Mouse (Mus musculus): Measurements from ENCODE around the gene Arid3c. TPM values are rescaled to one million over a fixed set of nuclear protein-coding genes. Genes with fewer than 3 reads are reported as not detected.
"Not testable (repeated sequence)": the region's sequence is repeated elsewhere in the genome, so short reads cannot be mapped to it uniquely, and the experiment has no call there.

The Arid3c gene
- polyA plus RNA-seq, 1 experiment from 2014 or later, result not detected

- not testable (repeated sequence) for H3K36me3 ChIP-seq (replicated peaks); ATAC-seq (ENCODE audit: insufficient read depth); H3K9ac ChIP-seq; H3K4me1 ChIP-seq (replicated peaks); H3K4me2 ChIP-seq; H3K9me3 ChIP-seq (replicated peaks); H3K27ac ChIP-seq (replicated peaks); H3K4me3 ChIP-seq (replicated peaks)
- peaks cover 23% of the 10 kb centered on the region for H3K27me3 ChIP-seq
- WGBS (ENCODE audit: insufficient replicate concordance), result 51% methylated on average over 1 of the region's 1 CpGs
These were observed 42.4 kb downstream of the Arid3c start for GRCm38 (mm10) chr4:41688562-41688961.

DNA sequence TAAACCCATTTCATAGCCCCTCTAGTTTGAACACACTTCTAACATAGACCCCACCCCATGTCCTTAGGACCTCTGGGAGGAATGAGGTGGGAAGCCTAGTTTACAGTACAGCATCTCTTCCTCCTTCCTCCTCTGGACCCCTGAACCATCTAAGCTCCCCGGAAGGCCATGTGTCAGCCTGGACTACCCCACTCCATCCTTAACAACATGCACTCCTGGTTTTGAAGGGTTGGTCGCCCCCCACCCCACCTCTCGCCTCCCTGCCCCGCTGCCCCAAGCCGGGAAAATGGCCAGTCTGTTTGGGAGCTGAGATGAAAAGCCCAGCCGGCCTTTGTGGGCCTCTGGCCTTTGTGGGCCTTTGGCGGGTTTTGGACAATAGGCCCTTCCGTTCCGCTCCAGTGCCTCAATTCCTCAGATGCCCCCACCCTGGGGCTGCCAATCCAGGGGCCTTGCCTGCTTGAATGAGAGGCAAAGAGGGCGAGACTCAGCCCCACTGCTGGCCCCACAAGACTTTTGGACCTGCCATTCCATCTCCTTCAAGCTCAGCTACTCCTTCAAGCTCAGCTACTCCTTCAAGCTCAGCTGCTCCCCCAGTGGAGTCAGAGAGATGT is 45.0 kb downstream of the Arid3c start:
- H3K27me3 ChIP-seq, result peaks cover 34% of the 10 kb centered on the region
- ATAC-seq (ENCODE audit: insufficient read depth); H3K36me3 ChIP-seq (replicated peaks); H3K27ac ChIP-seq (replicated peaks); H3K4me2 ChIP-seq; H3K4me3 ChIP-seq (replicated peaks); H3K4me1 ChIP-seq (replicated peaks); H3K9me3 ChIP-seq (replicated peaks); H3K9ac ChIP-seq: not testable (repeated sequence)
- 38% methylated on average over 10 of the region's 10 CpGs for WGBS (ENCODE audit: insufficient replicate concordance)

DNA sequence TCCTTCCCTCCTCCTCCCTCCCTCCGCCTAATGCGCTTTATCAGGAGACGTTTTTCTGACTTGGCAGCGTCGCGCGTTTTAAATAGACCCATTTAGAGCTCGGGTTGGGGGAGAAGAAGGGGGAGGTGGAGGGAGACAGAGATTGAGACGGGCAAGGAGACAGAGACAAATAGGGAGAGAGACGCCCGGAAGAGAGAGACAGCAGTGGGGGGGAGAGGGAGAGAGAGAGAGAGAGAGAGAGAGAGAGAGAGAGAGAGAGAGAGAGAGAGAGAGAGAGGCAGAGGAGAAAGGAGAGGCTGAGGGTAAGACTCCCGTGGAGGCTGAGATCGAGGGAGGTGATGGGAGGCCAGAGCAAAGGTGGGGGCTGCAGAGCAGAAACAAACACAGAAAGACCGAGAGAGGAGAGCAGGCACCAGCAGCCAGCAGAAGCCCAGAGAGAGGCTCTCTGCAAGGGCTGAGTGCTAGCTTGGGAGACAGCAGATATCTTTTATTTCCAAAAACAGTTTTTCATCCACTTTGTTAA is 46.0 kb downstream of the Arid3c start:
- H3K4me2 ChIP-seq; ATAC-seq (ENCODE audit: insufficient read depth); H3K9ac ChIP-seq; H3K36me3 ChIP-seq (replicated peaks); H3K4me3 ChIP-seq (replicated peaks); H3K27ac ChIP-seq (replicated peaks); H3K9me3 ChIP-seq (replicated peaks); H3K4me1 ChIP-seq (replicated peaks): not testable (repeated sequence)
- H3K27me3 ChIP-seq, result peaks cover 42% of the 10 kb centered on the region
- 3% methylated on average over 14 of the region's 14 CpGs for WGBS (ENCODE audit: insufficient replicate concordance)

- not testable (repeated sequence) for H3K36me3 ChIP-seq (replicated peaks); H3K4me2 ChIP-seq; H3K27ac ChIP-seq (replicated peaks); H3K4me3 ChIP-seq (replicated peaks); H3K9me3 ChIP-seq (replicated peaks); H3K4me1 ChIP-seq (replicated peaks); H3K9ac ChIP-seq; ATAC-seq (ENCODE audit: insufficient read depth)
- H3K27me3 ChIP-seq, result peaks cover 49% of the 10 kb centered on the region
- WGBS (ENCODE audit: insufficient replicate concordance), result 6% methylated on average over 22 of the region's 27 CpGs
These were observed 46.6 kb downstream of the Arid3c start for GRCm38 (mm10) chr4:41684131-41684930.

- not testable (repeated sequence) for H3K4me3 ChIP-seq (replicated peaks); H3K27ac ChIP-seq (replicated peaks); H3K4me2 ChIP-seq; H3K9me3 ChIP-seq (replicated peaks); H3K36me3 ChIP-seq (replicated peaks); ATAC-seq (ENCODE audit: insufficient read depth); H3K4me1 ChIP-seq (replicated peaks); H3K9ac ChIP-seq
- WGBS (ENCODE audit: insufficient replicate concordance), result 3% methylated on average over 10 of the region's 27 CpGs
- H3K27me3 ChIP-seq, result peaks cover 59% of the 10 kb centered on the region
These were observed 47.6 kb downstream of the Arid3c start for GRCm38 (mm10) chr4:41683303-41683702.

- ATAC-seq (ENCODE audit: insufficient read depth), result no peak
- WGBS (ENCODE audit: insufficient replicate concordance), result 9% methylated on average over 6 of the region's 6 CpGs
- Histone ChIP-seq H3K27me3 (peaks cover 64% of the 10 kb centered on the region), H3K9me3 (replicated peaks) (no peaks in the 10 kb centered on the region), H3K27ac (replicated peaks) (no peak overlapping the region), H3K4me3 (replicated peaks) (no peak overlapping the region), H3K36me3 (replicated peaks) (no peaks in the 10 kb centered on the region), H3K9ac (no peak overlapping the region), H3K4me1 (replicated peaks) (no peaks in the 10 kb centered on the region), H3K4me2 (no peak overlapping the region)
These were observed 48.2 kb downstream of the Arid3c start for GRCm38 (mm10) chr4:41682789-41683188.

DNA sequence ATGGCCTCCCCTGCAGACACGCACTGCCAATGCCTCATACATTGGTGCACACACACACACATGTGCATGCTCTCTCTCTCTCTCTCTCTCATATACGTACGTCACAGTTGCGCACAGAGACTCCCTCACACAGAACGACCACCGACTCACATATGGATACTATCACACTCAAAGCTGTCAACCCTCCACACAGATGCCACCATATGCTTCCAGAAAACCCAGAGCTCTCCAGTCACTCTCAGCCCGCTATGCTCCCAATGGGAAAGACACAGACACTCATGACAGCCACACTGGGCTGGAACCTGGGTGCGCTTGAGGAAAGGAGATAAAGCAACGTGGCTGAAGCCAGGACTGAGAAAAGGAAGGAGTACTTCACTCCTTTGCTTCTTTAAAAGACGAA is 49.0 kb downstream of the Arid3c start:
- Histone ChIP-seq H3K27ac (replicated peaks) (no peak overlapping the region), H3K9me3 (replicated peaks) (no peaks in the 10 kb centered on the region), H3K9ac (no peak overlapping the region), H3K4me3 (replicated peaks) (no peak overlapping the region), H3K27me3 (peaks cover 68% of the 10 kb centered on the region), H3K4me1 (replicated peaks) (no peaks in the 10 kb centered on the region), H3K36me3 (replicated peaks) (no peaks in the 10 kb centered on the region), H3K4me2 (no peak overlapping the region)
- 61% methylated on average over 10 of the region's 10 CpGs for WGBS (ENCODE audit: insufficient replicate concordance)
- ATAC-seq (ENCODE audit: insufficient read depth), result no peak

GRCm38 (mm10) chr4:41681176-41681575 is 49.8 kb downstream of the Arid3c start:
- 45% methylated on average over 4 of the region's 4 CpGs for WGBS (ENCODE audit: insufficient replicate concordance)
- H3K27me3 ChIP-seq, result peaks cover 73% of the 10 kb centered on the region
- no peak overlapping the region for H3K9ac ChIP-seq
- no peak for ATAC-seq (ENCODE audit: insufficient read depth)
- H3K36me3 ChIP-seq (replicated peaks), result no peaks in the 10 kb centered on the region
- H3K4me3 ChIP-seq (replicated peaks), result no peak overlapping the region
- no peaks in the 10 kb centered on the region for H3K9me3 ChIP-seq (replicated peaks)
- H3K27ac ChIP-seq (replicated peaks), result no peak overlapping the region
- H3K4me2 ChIP-seq, result no peak overlapping the region
- H3K4me1 ChIP-seq (replicated peaks), result no peaks in the 10 kb centered on the region

- no peak overlapping the region for H3K9ac ChIP-seq
- no peaks in the 10 kb centered on the region for H3K36me3 ChIP-seq (replicated peaks)
- H3K27me3 ChIP-seq, result peaks cover 74% of the 10 kb centered on the region
- no peak overlapping the region for H3K27ac ChIP-seq (replicated peaks)
- H3K4me1 ChIP-seq (replicated peaks), result no peaks in the 10 kb centered on the region
- no peak overlapping the region for H3K4me2 ChIP-seq
- 47% methylated on average over 1 of the region's 2 CpGs for WGBS (ENCODE audit: insufficient replicate concordance)
- no peak for ATAC-seq (ENCODE audit: insufficient read depth)
- H3K4me3 ChIP-seq (replicated peaks), result no peak overlapping the region
- no peaks in the 10 kb centered on the region for H3K9me3 ChIP-seq (replicated peaks)
These were observed 51.7 kb downstream of the Arid3c start for GRCm38 (mm10) chr4:41679291-41679690.

GRCm38 (mm10) chr4:41678863-41679262 is 52.1 kb downstream of the Arid3c start:
- no peaks in the 10 kb centered on the region for H3K9me3 ChIP-seq (replicated peaks)
- peaks cover 74% of the 10 kb centered on the region for H3K27me3 ChIP-seq
- H3K36me3 ChIP-seq (replicated peaks), result no peaks in the 10 kb centered on the region
- H3K4me3 ChIP-seq (replicated peaks), result no peak overlapping the region
- 48% methylated on average over 6 of the region's 6 CpGs for WGBS (ENCODE audit: insufficient replicate concordance)
- H3K4me1 ChIP-seq (replicated peaks), result no peaks in the 10 kb centered on the region
- no peak overlapping the region for H3K4me2 ChIP-seq
- ATAC-seq (ENCODE audit: insufficient read depth), result no peak
- H3K9ac ChIP-seq, result no peak overlapping the region
- H3K27ac ChIP-seq (replicated peaks), result no peak overlapping the region

GRCm38 (mm10) chr4:41677006-41677629 is 53.8 kb downstream of the Arid3c start:
- WGBS (ENCODE audit: insufficient replicate concordance), result 48% methylated on average over 13 of the region's 13 CpGs
- Histone ChIP-seq H3K27ac (replicated peaks) (no peak overlapping the region), H3K4me1 (replicated peaks) (no peaks in the 10 kb centered on the region), H3K9me3 (replicated peaks) (no peaks in the 10 kb centered on the region), H3K9ac (no peak overlapping the region), H3K4me3 (replicated peaks) (no peak overlapping the region), H3K27me3 (peaks cover 77% of the 10 kb centered on the region), H3K4me2 (no peak overlapping the region), H3K36me3 (replicated peaks) (no peaks in the 10 kb centered on the region)
- ATAC-seq (ENCODE audit: insufficient read depth), result no peak

All from liver, embryonic 15.5 days (tissue).